Mouse (Mus musculus): ENCODE measurements at regions not wholly inside any gene's neighbourhood (a gene's known extent, or its start where the extent isn't known, plus 50 kb on each side); places are given as distances from the start of the nearest gene placed in this dataset.
"Not testable (repeated sequence)": the region's sequence is repeated elsewhere in the genome, so short reads cannot be mapped to it uniquely, and the experiment has no call there.

- DNase-seq (ENCODE audit: low read depth, low spot score), result no peak
Measured at GRCm38 (mm10) chr10:20891426-20891825, 60.9 kb upstream of the Ahi1 start.

- peak; percentile 21 for DNase-seq (ENCODE audit: low read depth, low spot score)
Measured at GRCm38 (mm10) chr10:20883618-20884017, 68.7 kb upstream of the Ahi1 start.

GRCm38 (mm10) chr10:20882599-20882998 is 69.7 kb upstream of the Ahi1 start:
- peak; percentile 69 for DNase-seq (ENCODE audit: low read depth, low spot score)

GRCm38 (mm10) chr10:20880251-20880650 is 72.1 kb upstream of the Ahi1 start:
- DNase-seq (ENCODE audit: low read depth, low spot score), result peak; percentile 10

- DNase-seq (ENCODE audit: low read depth, low spot score), result no peak
Measured at GRCm38 (mm10) chr10:20879482-20879881, 72.9 kb upstream of the Ahi1 start.

GRCm38 (mm10) chr10:20867076-20867475 is 85.3 kb upstream of the Ahi1 start:
- DNase-seq (ENCODE audit: low read depth, low spot score), result no peak

GRCm38 (mm10) chr10:20865031-20865430 is 87.3 kb upstream of the Ahi1 start:
- peak; percentile 21 for DNase-seq (ENCODE audit: low read depth, low spot score)

GRCm38 (mm10) chr10:20857413-20857812 is 94.9 kb upstream of the Ahi1 start:
- DNase-seq (ENCODE audit: low read depth, low spot score), result no peak

GRCm38 (mm10) chr10:20854621-20855363 is 97.6 kb upstream of the Ahi1 start:
- DNase-seq (ENCODE audit: low read depth, low spot score), result peak; percentile 22

GRCm38 (mm10) chr10:20847287-20847686 is 105.1 kb upstream of the Ahi1 start:
- no peak for DNase-seq (ENCODE audit: low read depth, low spot score)

- no peak for DNase-seq (ENCODE audit: low read depth, low spot score)
Measured at GRCm38 (mm10) chr10:20843277-20843676, 109.1 kb upstream of the Ahi1 start.

GRCm38 (mm10) chr10:20842131-20842530 is 110.2 kb upstream of the Ahi1 start:
- no peak for DNase-seq (ENCODE audit: low read depth, low spot score)

GRCm38 (mm10) chr10:20841430-20842040 is 110.8 kb upstream of the Ahi1 start:
- DNase-seq (ENCODE audit: low read depth, low spot score), result no peak

- no peak for DNase-seq (ENCODE audit: low read depth, low spot score)
Measured at GRCm38 (mm10) chr10:20838685-20839425, 113.5 kb upstream of the Ahi1 start.

GRCm38 (mm10) chr10:20836816-20837215 is 111.9 kb upstream of the Pde7b start:
- DNase-seq (ENCODE audit: low read depth, low spot score), result not testable (repeated sequence)

- peak; percentile 68 for DNase-seq (ENCODE audit: low read depth, low spot score)
Measured at GRCm38 (mm10) chr10:20834806-20835575, 110.1 kb upstream of the Pde7b start.

GRCm38 (mm10) chr10:20828304-20828703 is 103.4 kb upstream of the Pde7b start:
- DNase-seq (ENCODE audit: low read depth, low spot score), result no peak

GRCm38 (mm10) chr10:20827473-20827872 is 102.6 kb upstream of the Pde7b start:
- no peak for DNase-seq (ENCODE audit: low read depth, low spot score)

GRCm38 (mm10) chr10:20818548-20818947 is 93.7 kb upstream of the Pde7b start:
- DNase-seq (ENCODE audit: low read depth, low spot score), result no peak

- no peak for DNase-seq (ENCODE audit: low read depth, low spot score)
Measured at GRCm38 (mm10) chr10:20799792-20800191, 74.9 kb upstream of the Pde7b start.

GRCm38 (mm10) chr10:20798400-20798799 is 73.5 kb upstream of the Pde7b start:
- no peak for DNase-seq (ENCODE audit: low read depth, low spot score)

- no peak for DNase-seq (ENCODE audit: low read depth, low spot score)
Measured at GRCm38 (mm10) chr10:20793956-20794355, 69.1 kb upstream of the Pde7b start.
